Mouse (Mus musculus): ENCODE results near the gene Pah. TPM values are rescaled to one million over a fixed set of nuclear protein-coding genes. Genes with fewer than 3 reads are reported as not detected.

Gene Pah
- total RNA-seq, 4 experiments from 2014 or later: 0.52 to 0.86 TPM; not detected in 2

Other genes with a start within 250 kb of the Pah start
- 1 to 10 TPM; 1.1 to 2.8 (median 2.0) TPM for gene Ascl1, start 28.1 kb upstream of the Pah start, total RNA-seq (2022)